Mouse (Mus musculus): ENCODE measurements at regions not wholly inside any gene's neighbourhood (a gene's known extent, or its start where the extent isn't known, plus 50 kb on each side); places are given as distances from the start of the nearest gene placed in this dataset.

DNA sequence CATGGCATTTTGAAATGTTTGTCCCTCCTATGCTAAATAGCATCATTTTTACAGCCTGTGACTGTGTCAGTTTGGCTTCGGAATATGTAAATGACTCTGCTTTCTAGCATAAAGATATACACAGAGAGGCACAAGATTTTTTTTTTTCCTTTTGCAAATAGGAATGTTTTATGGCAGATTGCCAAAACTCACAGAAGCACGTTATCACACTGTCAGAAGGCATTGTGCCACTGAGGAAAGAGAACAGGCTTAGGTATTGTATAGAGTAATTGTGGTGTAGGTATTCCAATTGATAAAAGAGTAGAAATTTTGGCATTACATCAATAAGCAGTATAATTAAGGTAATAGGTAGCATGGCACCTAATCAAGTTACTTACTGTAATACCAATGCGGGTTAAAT, 988.5 kb upstream of the Tenm2 start:
- H3K4me1 ChIP-seq (ENCODE audit: control insufficient read depth, insufficient read depth, low read length), result no peaks in the 10 kb centered on the region
- no peaks in the 10 kb centered on the region for H3K36me3 ChIP-seq (ENCODE audit: control insufficient read depth, insufficient read depth, low read length)
- 58% methylated on average over 3 of the region's 3 CpGs for WGBS (ENCODE audit: insufficient replicate concordance)
- ATAC-seq (replicated peaks; ENCODE audit: insufficient number of reproducible peaks, low FRiP score, low TSS enrichment), result no peak
- no peaks in the 10 kb centered on the region for H3K27me3 ChIP-seq (ENCODE audit: control insufficient read depth, insufficient read depth, low read length)
- H3K27ac ChIP-seq (ENCODE audit: low read depth, low read length), result no peak overlapping the region
- no peak overlapping the region for H3K9ac ChIP-seq (ENCODE audit: low read depth, low read length)
- no peak overlapping the region for H3K4me3 ChIP-seq (ENCODE audit: low read depth, low read length)
- no peaks in the 10 kb centered on the region for H3K9me3 ChIP-seq (replicated peaks; ENCODE audit: control insufficient read depth, low read length)
- H3K4me2 ChIP-seq, result no peak overlapping the region

GRCm38 (mm10) chr11:38203347-38203746, 967.6 kb upstream of the Tenm2 start:
- Histone ChIP-seq H3K4me1 (ENCODE audit: control insufficient read depth, insufficient read depth, low read length) (no peaks in the 10 kb centered on the region), H3K36me3 (ENCODE audit: control insufficient read depth, insufficient read depth, low read length) (no peaks in the 10 kb centered on the region), H3K4me2 (no peak overlapping the region), H3K4me3 (ENCODE audit: low read depth, low read length) (no peak overlapping the region), H3K27ac (ENCODE audit: low read depth, low read length) (no peak overlapping the region), H3K27me3 (ENCODE audit: control insufficient read depth, insufficient read depth, low read length) (no peaks in the 10 kb centered on the region), H3K9me3 (replicated peaks; ENCODE audit: control insufficient read depth, low read length) (no peaks in the 10 kb centered on the region), H3K9ac (ENCODE audit: low read depth, low read length) (no peak overlapping the region)
- 60% methylated on average over 2 of the region's 2 CpGs for WGBS (ENCODE audit: insufficient replicate concordance)
- ATAC-seq (replicated peaks; ENCODE audit: insufficient number of reproducible peaks, low FRiP score, low TSS enrichment), result no peak

DNA sequence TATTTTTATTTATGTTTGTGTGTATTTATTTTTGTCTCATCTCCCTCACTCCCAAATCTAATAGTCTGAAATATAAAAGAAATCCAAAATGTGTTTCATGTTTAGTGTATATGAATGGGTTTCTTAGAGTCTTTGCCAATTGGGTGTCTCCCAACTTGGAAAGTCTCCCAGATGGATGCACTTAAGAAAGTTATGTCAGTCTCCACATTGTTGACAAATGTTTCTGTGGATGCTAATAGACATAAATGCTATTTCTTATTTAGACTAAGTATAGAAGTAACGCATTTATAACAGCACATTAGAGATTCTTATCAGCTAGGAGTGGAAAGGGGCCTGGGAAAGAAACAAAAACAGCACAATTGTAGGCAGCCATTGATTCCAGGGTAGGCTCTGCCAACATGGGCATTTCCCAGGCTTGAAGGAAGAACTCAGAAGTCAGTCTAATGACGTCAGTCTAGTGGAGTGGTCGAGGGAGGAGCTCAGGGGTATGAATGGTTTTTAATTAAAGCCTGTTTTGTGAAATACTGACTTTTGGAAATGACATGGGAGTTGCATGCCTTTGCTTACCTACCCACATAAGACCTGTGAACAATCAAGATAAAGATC, 965.5 kb upstream of the Tenm2 start:
- no peaks in the 10 kb centered on the region for H3K36me3 ChIP-seq (ENCODE audit: control insufficient read depth, insufficient read depth, low read length)
- no peaks in the 10 kb centered on the region for H3K9me3 ChIP-seq (replicated peaks; ENCODE audit: control insufficient read depth, low read length)
- no peaks in the 10 kb centered on the region for H3K4me1 ChIP-seq (ENCODE audit: control insufficient read depth, insufficient read depth, low read length)
- WGBS (ENCODE audit: insufficient replicate concordance), result 71% methylated on average over 3 of the region's 3 CpGs
- no peaks in the 10 kb centered on the region for H3K27me3 ChIP-seq (ENCODE audit: control insufficient read depth, insufficient read depth, low read length)
- no peak for ATAC-seq (replicated peaks; ENCODE audit: insufficient number of reproducible peaks, low FRiP score, low TSS enrichment)
- no peak overlapping the region for H3K4me2 ChIP-seq
- H3K9ac ChIP-seq (ENCODE audit: low read depth, low read length), result no peak overlapping the region
- no peak overlapping the region for H3K27ac ChIP-seq (ENCODE audit: low read depth, low read length)
- H3K4me3 ChIP-seq (ENCODE audit: low read depth, low read length), result no peak overlapping the region

- Histone ChIP-seq H3K36me3 (ENCODE audit: control insufficient read depth, insufficient read depth, low read length) (no peaks in the 10 kb centered on the region), H3K27me3 (ENCODE audit: control insufficient read depth, insufficient read depth, low read length) (no peaks in the 10 kb centered on the region), H3K4me3 (ENCODE audit: low read depth, low read length) (no peak overlapping the region), H3K4me1 (ENCODE audit: control insufficient read depth, insufficient read depth, low read length) (no peaks in the 10 kb centered on the region), H3K9me3 (replicated peaks; ENCODE audit: control insufficient read depth, low read length) (no peaks in the 10 kb centered on the region), H3K27ac (ENCODE audit: low read depth, low read length) (no peak overlapping the region), H3K4me2 (no peak overlapping the region), H3K9ac (ENCODE audit: low read depth, low read length) (no peak overlapping the region)
- whole genome bisulfite sequencing (ENCODE audit: insufficient replicate concordance), result 64% methylated on average over 5 of the region's 5 CpGs
- no peak for ATAC-seq (replicated peaks; ENCODE audit: insufficient number of reproducible peaks, low FRiP score, low TSS enrichment)
Observed at GRCm38 (mm10) chr11:38193719-38194118, 958.0 kb upstream of the Tenm2 start.

DNA sequence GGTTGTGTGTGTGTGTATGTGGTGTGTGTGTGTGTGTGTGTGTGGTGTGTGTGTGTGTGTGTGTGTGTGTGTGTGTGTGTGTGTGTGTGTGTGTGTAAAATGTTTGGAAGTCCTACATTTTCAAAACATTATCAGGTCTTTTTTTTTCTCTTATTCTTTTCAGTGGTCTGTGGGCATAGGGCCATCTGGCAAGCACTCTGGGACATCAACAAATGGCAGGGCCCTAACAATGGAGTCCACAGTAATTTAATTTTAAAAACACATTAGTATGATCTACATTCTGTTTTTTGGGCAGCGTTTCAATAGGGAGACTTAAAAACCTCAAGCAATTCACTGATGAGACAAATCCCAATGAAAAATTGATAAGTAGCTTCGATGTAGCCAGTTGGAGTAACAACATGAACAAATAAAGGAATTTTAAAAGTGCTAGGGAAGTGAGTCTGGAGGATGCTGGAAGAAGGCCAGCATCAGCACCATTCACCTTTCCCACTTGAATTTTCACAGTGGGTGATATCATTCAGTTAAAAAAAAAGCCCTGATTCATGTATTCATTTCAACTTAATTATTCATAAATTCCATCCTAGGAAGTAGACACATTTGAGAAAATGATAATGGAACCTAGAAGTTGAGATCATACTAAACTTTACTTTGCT, 956.3 kb upstream of the Tenm2 start:
- Histone ChIP-seq H3K9me3 (replicated peaks; ENCODE audit: control insufficient read depth, low read length) (no peaks in the 10 kb centered on the region), H3K4me1 (ENCODE audit: control insufficient read depth, insufficient read depth, low read length) (no peaks in the 10 kb centered on the region), H3K4me2 (no peak overlapping the region), H3K27me3 (ENCODE audit: control insufficient read depth, insufficient read depth, low read length) (no peaks in the 10 kb centered on the region), H3K27ac (ENCODE audit: low read depth, low read length) (no peak overlapping the region), H3K36me3 (ENCODE audit: control insufficient read depth, insufficient read depth, low read length) (no peaks in the 10 kb centered on the region), H3K4me3 (ENCODE audit: low read depth, low read length) (no peak overlapping the region), H3K9ac (ENCODE audit: low read depth, low read length) (no peak overlapping the region)
- no peak for ATAC-seq (replicated peaks; ENCODE audit: insufficient number of reproducible peaks, low FRiP score, low TSS enrichment)
- WGBS (ENCODE audit: insufficient replicate concordance), result 79% methylated on average over 2 of the region's 2 CpGs

- Histone ChIP-seq H3K27ac (ENCODE audit: low read depth, low read length) (no peak overlapping the region), H3K36me3 (ENCODE audit: control insufficient read depth, insufficient read depth, low read length) (no peaks in the 10 kb centered on the region), H3K9me3 (replicated peaks; ENCODE audit: control insufficient read depth, low read length) (no peaks in the 10 kb centered on the region), H3K4me1 (ENCODE audit: control insufficient read depth, insufficient read depth, low read length) (no peaks in the 10 kb centered on the region), H3K4me3 (ENCODE audit: low read depth, low read length) (no peak overlapping the region), H3K27me3 (ENCODE audit: control insufficient read depth, insufficient read depth, low read length) (no peaks in the 10 kb centered on the region), H3K9ac (ENCODE audit: low read depth, low read length) (no peak overlapping the region), H3K4me2 (no peak overlapping the region)
- 65% methylated on average over 3 of the region's 3 CpGs for WGBS (ENCODE audit: insufficient replicate concordance)
- no peak for ATAC-seq (replicated peaks; ENCODE audit: insufficient number of reproducible peaks, low FRiP score, low TSS enrichment)
Observed at GRCm38 (mm10) chr11:38191437-38191836, 955.7 kb upstream of the Tenm2 start.

- H3K4me1 ChIP-seq (ENCODE audit: control insufficient read depth, insufficient read depth, low read length), result no peaks in the 10 kb centered on the region
- ATAC-seq (replicated peaks; ENCODE audit: insufficient number of reproducible peaks, low FRiP score, low TSS enrichment), result no peak
- H3K36me3 ChIP-seq (ENCODE audit: control insufficient read depth, insufficient read depth, low read length), result no peaks in the 10 kb centered on the region
- no peak overlapping the region for H3K4me3 ChIP-seq (ENCODE audit: low read depth, low read length)
- H3K27me3 ChIP-seq (ENCODE audit: control insufficient read depth, insufficient read depth, low read length), result no peaks in the 10 kb centered on the region
- H3K27ac ChIP-seq (ENCODE audit: low read depth, low read length), result no peak overlapping the region
- WGBS (ENCODE audit: insufficient replicate concordance), result 76% methylated on average over 1 of the region's 1 CpGs
- H3K4me2 ChIP-seq, result no peak overlapping the region
- H3K9ac ChIP-seq (ENCODE audit: low read depth, low read length), result no peak overlapping the region
- no peaks in the 10 kb centered on the region for H3K9me3 ChIP-seq (replicated peaks; ENCODE audit: control insufficient read depth, low read length)
Observed at GRCm38 (mm10) chr11:38170721-38171120, 935.0 kb upstream of the Tenm2 start.

GRCm38 (mm10) chr11:38158310-38158709, 922.5 kb upstream of the Tenm2 start:
- 87% methylated on average over 4 of the region's 4 CpGs for WGBS (ENCODE audit: insufficient replicate concordance)
- no peak for ATAC-seq (replicated peaks; ENCODE audit: insufficient number of reproducible peaks, low FRiP score, low TSS enrichment)
- Histone ChIP-seq H3K27ac (ENCODE audit: low read depth, low read length) (no peak overlapping the region), H3K4me1 (ENCODE audit: control insufficient read depth, insufficient read depth, low read length) (no peaks in the 10 kb centered on the region), H3K4me3 (ENCODE audit: low read depth, low read length) (no peak overlapping the region), H3K9ac (ENCODE audit: low read depth, low read length) (no peak overlapping the region), H3K36me3 (ENCODE audit: control insufficient read depth, insufficient read depth, low read length) (no peaks in the 10 kb centered on the region), H3K27me3 (ENCODE audit: control insufficient read depth, insufficient read depth, low read length) (no peaks in the 10 kb centered on the region), H3K9me3 (replicated peaks; ENCODE audit: control insufficient read depth, low read length) (no peaks in the 10 kb centered on the region), H3K4me2 (no peak overlapping the region)

DNA sequence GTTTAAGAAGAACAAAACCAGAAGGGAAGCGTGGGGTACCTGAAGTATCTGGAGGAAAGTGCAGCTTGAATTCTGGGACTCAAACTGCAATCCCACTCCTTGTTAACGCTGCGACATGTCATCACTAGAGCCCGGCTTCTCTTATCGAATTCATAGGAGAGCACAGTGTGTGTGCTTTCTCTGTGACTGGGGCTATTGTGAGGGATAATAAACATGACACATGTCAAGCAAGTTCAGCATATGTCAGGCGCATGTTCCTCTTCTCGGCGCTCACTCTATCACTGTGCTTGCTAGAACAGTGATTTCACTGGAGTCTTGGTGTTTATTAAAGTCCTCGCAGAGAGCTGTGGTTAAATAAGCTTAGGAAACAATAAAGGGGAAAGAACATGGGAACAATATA, 921.2 kb upstream of the Tenm2 start:
- no peak for ATAC-seq (replicated peaks; ENCODE audit: insufficient number of reproducible peaks, low FRiP score, low TSS enrichment)
- Histone ChIP-seq H3K4me3 (ENCODE audit: low read depth, low read length) (no peak overlapping the region), H3K4me1 (ENCODE audit: control insufficient read depth, insufficient read depth, low read length) (no peaks in the 10 kb centered on the region), H3K36me3 (ENCODE audit: control insufficient read depth, insufficient read depth, low read length) (no peaks in the 10 kb centered on the region), H3K9ac (ENCODE audit: low read depth, low read length) (no peak overlapping the region), H3K27me3 (ENCODE audit: control insufficient read depth, insufficient read depth, low read length) (no peaks in the 10 kb centered on the region), H3K27ac (ENCODE audit: low read depth, low read length) (no peak overlapping the region), H3K9me3 (replicated peaks; ENCODE audit: control insufficient read depth, low read length) (no peaks in the 10 kb centered on the region), H3K4me2 (no peak overlapping the region)
- WGBS (ENCODE audit: insufficient replicate concordance), result 43% methylated on average over 9 of the region's 9 CpGs
